Mouse (Mus musculus): Measurements from ENCODE around the gene Rab1a. TPM values are rescaled to one million over a fixed set of nuclear protein-coding genes. Genes with fewer than 3 reads are reported as not detected.
A peak's percentile ranks its signal among the peaks of the same experiment; 100 is the strongest.

Gene Rab1a
- total and polyA plus RNA-seq, 2 experiments from 2014 or later, result 112 to 300 TPM

DNA sequence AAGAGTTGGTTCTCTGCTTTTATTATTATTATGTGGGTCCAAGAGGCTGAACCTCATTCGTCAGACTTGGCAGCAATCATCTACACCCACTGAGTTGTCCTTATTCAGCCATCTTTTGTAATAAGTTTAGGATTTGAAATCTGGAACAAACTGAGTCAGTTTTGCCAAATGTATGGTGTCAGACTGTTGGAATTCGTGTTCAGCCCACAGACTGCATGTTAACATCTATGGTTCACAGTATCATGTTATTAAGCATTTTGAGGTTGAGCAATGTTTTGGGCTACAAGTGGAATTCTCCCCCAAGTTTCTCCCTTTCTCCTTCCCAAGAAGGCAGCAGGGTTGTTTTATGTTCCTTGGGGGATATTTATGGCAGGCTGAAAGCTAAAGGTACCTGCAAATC, 51.9 kb downstream of the Rab1a start:
- DNase-seq (ENCODE audit: low spot score) (no peak), ATAC-seq (ENCODE audit: low FRiP score) (no peak)
- Histone ChIP-seq H3K4me1 (ENCODE audit: insufficient read depth, low read length) (peaks cover 3% of the 10 kb centered on the region; the same call in 1 of the 2 replicates), H3K27me3 (ENCODE audit: insufficient read depth, low read length) (no peaks in the 10 kb centered on the region), H3K4me3 (ENCODE audit: low read depth, low read length) (no peak overlapping the region), H3K9ac (replicated peaks; ENCODE audit: low read length, poor library complexity, severe bottlenecking) (no peak overlapping the region), H3K4me2 (ENCODE audit: low read depth, low read length, poor library complexity, severe bottlenecking) (no peak overlapping the region), H3K36me3 (ENCODE audit: insufficient read depth, low read length) (no peaks in the 10 kb centered on the region), H3K9me3 (ENCODE audit: low read length) (no peaks in the 10 kb centered on the region), H3K27ac (ENCODE audit: low read depth, low read length) (no peak overlapping the region)
- no peak for TF ChIP-seq CTCF (IDR thresholded peaks at IDR 0.05)
- WGBS, result 80% methylated on average over 2 of the region's 2 CpGs

GRCm38 (mm10) chr11:20254791-20255190, 53.6 kb downstream of the Rab1a start:
- ATAC-seq (ENCODE audit: low FRiP score), result no peak
- WGBS, result 77% methylated on average over 4 of the region's 4 CpGs
- TF ChIP-seq CTCF (IDR thresholded peaks at IDR 0.05), result no peak

GRCm38 (mm10) chr11:20262628-20263380, 61.6 kb downstream of the Rab1a start:
- Histone ChIP-seq H3K4me3 (ENCODE audit: low read depth, low read length) (no peak overlapping the region), H3K4me1 (ENCODE audit: insufficient read depth, low read length) (no peaks in the 10 kb centered on the region), H3K27me3 (ENCODE audit: insufficient read depth, low read length) (no peaks in the 10 kb centered on the region), H3K36me3 (ENCODE audit: insufficient read depth, low read length) (no peaks in the 10 kb centered on the region), H3K9me3 (ENCODE audit: low read length) (no peaks in the 10 kb centered on the region), H3K9ac (replicated peaks; ENCODE audit: low read length, poor library complexity, severe bottlenecking) (no peak overlapping the region), H3K4me2 (ENCODE audit: low read depth, low read length, poor library complexity, severe bottlenecking) (no peak overlapping the region), H3K27ac (ENCODE audit: low read depth, low read length) (no peak overlapping the region)
- DNase-seq (ENCODE audit: low spot score), result peak; percentile 67
- peak; percentile 72 for TF ChIP-seq CTCF (IDR thresholded peaks at IDR 0.05)
- no peak for ATAC-seq (ENCODE audit: low FRiP score)
- 57% methylated on average over 8 of the region's 8 CpGs for WGBS

More at GRCm38 (mm10) chr11:20254791-20255190, 53.6 kb downstream of the Rab1a start:
- no peak for DNase-seq (ENCODE audit: low spot score)
- no peak overlapping the region for H3K9ac ChIP-seq (replicated peaks; ENCODE audit: low read length, poor library complexity, severe bottlenecking)
- no peaks in the 10 kb centered on the region for H3K27me3 ChIP-seq (ENCODE audit: insufficient read depth, low read length)
- H3K4me3 ChIP-seq (ENCODE audit: low read depth, low read length), result no peak overlapping the region
- no peaks in the 10 kb centered on the region for H3K9me3 ChIP-seq (ENCODE audit: low read length)
- no peak overlapping the region for H3K4me2 ChIP-seq (ENCODE audit: low read depth, low read length, poor library complexity, severe bottlenecking)
- peaks cover 2% of the 10 kb centered on the region; the same call in 1 of the 2 replicates for H3K4me1 ChIP-seq (ENCODE audit: insufficient read depth, low read length)
- H3K36me3 ChIP-seq (ENCODE audit: insufficient read depth, low read length), result no peaks in the 10 kb centered on the region
- no peak overlapping the region for H3K27ac ChIP-seq (ENCODE audit: low read depth, low read length)

GRCm38 (mm10) chr11:20269885-20270284, 68.7 kb downstream of the Rab1a start:
- H3K27me3 ChIP-seq (ENCODE audit: insufficient read depth, low read length), result no peaks in the 10 kb centered on the region
- 85% methylated on average over 6 of the region's 6 CpGs for WGBS
- no peaks in the 10 kb centered on the region for H3K9me3 ChIP-seq (ENCODE audit: low read length)
- no peak overlapping the region for H3K4me2 ChIP-seq (ENCODE audit: low read depth, low read length, poor library complexity, severe bottlenecking)
- no peaks in the 10 kb centered on the region for H3K36me3 ChIP-seq (ENCODE audit: insufficient read depth, low read length)
- no peak for TF ChIP-seq CTCF (IDR thresholded peaks at IDR 0.05)
- H3K9ac ChIP-seq (replicated peaks; ENCODE audit: low read length, poor library complexity, severe bottlenecking), result no peak overlapping the region
- DNase-seq (ENCODE audit: low spot score) (no peak), ATAC-seq (ENCODE audit: low FRiP score) (no peak)
- no peak overlapping the region for H3K4me3 ChIP-seq (ENCODE audit: low read depth, low read length)
- no peak overlapping the region for H3K27ac ChIP-seq (ENCODE audit: low read depth, low read length)
- H3K4me1 ChIP-seq (ENCODE audit: insufficient read depth, low read length), result no peaks in the 10 kb centered on the region

GRCm38 (mm10) chr11:20275974-20276373, 74.7 kb downstream of the Rab1a start:
- no peak overlapping the region for H3K27ac ChIP-seq (ENCODE audit: low read depth, low read length)
- no peaks in the 10 kb centered on the region for H3K27me3 ChIP-seq (ENCODE audit: insufficient read depth, low read length)
- H3K4me2 ChIP-seq (ENCODE audit: low read depth, low read length, poor library complexity, severe bottlenecking), result no peak overlapping the region
- no peak overlapping the region for H3K4me3 ChIP-seq (ENCODE audit: low read depth, low read length)
- H3K9me3 ChIP-seq (ENCODE audit: low read length), result no peaks in the 10 kb centered on the region
- no peak for TF ChIP-seq CTCF (IDR thresholded peaks at IDR 0.05)
- no peak overlapping the region for H3K9ac ChIP-seq (replicated peaks; ENCODE audit: low read length, poor library complexity, severe bottlenecking)
- no peak for ATAC-seq (ENCODE audit: low FRiP score)
- H3K4me1 ChIP-seq (ENCODE audit: insufficient read depth, low read length), result no peaks in the 10 kb centered on the region
- WGBS, result 76% methylated on average over 2 of the region's 2 CpGs
- no peaks in the 10 kb centered on the region for H3K36me3 ChIP-seq (ENCODE audit: insufficient read depth, low read length)
- no peak for DNase-seq (ENCODE audit: low spot score)

Other genes starting within 250 kb of the Rab1a start
- 70.4 and 77.0 TPM in 2 replicates for gene Actr2, start 88.5 kb upstream of the Rab1a start, total RNA-seq (2014; rRNA removed)
- 169 and 193 TPM in 2 replicates for gene Actr2, start 88.5 kb upstream of the Rab1a start, polyA plus RNA-seq (2015; fragmentation: Nextera tagmentation; extraction: Ambion mirVana)
- gene Cep68, start 48.0 kb downstream of the Rab1a start, total RNA-seq (2014; rRNA removed), result 40.7 and 45.5 TPM in 2 replicates
- gene Cep68, start 48.0 kb downstream of the Rab1a start, polyA plus RNA-seq (2015; fragmentation: Nextera tagmentation; extraction: Ambion mirVana), result 21.1 and 23.5 TPM in 2 replicates
- gene Slc1a4, start 131.3 kb downstream of the Rab1a start, total RNA-seq (2014; rRNA removed), result 177 and 180 TPM in 2 replicates
- gene Slc1a4, start 131.3 kb downstream of the Rab1a start, polyA plus RNA-seq (2015; fragmentation: Nextera tagmentation; extraction: Ambion mirVana), result 70.3 and 76.5 TPM in 2 replicates

Data from midbrain, postnatal 0 days (tissue).